Mouse (Mus musculus) heart, embryonic 10.5 days (tissue): ENCODE data around the gene Litaf. TPM values are rescaled to one million over a fixed set of nuclear protein-coding genes. Genes with fewer than 3 reads are reported as not detected.

Experiments used
- DNase-seq: peaks from one replicate; pipeline ENCODE4 v3.0.0-alpha.2; 2017; ENCODE audit warnings: low spot score
- H3K27ac ChIP-seq: fragments of 300-500 bp; sonication (generic); 2 replicates; pipeline ENCODE4 v1.5.1; 2016; ENCODE audit warnings: mild to moderate bottlenecking
- H3K27me3 ChIP-seq: fragments of 300-500 bp; sonication (generic); 2 replicates; pipeline ENCODE4 v1.6.1; 2016; ENCODE audit warnings: mild to moderate bottlenecking; ENCODE audit not compliant: poor library complexity, insufficient read depth, severe bottlenecking
- H3K36me3 ChIP-seq: fragments of 300-500 bp; sonication (generic); 2 replicates; pipeline ENCODE4 v1.6.1; 2016; ENCODE audit warnings: mild to moderate bottlenecking, moderate library complexity
- H3K4me1 ChIP-seq: fragments of 300-500 bp; sonication (generic); 2 replicates; pipeline ENCODE4 v1.6.1; 2016; ENCODE audit warnings: mild to moderate bottlenecking
- H3K4me3 ChIP-seq: fragments of 300-500 bp; sonication (generic); 2 replicates; pipeline ENCODE4 v1.5.1; 2016; ENCODE audit warnings: mild to moderate bottlenecking, moderate library complexity
- H3K9me3 ChIP-seq: fragments of 300-500 bp; sonication (generic); 2 replicates; pipeline ENCODE4 v1.6.1; 2016; ENCODE audit warnings: mild to moderate bottlenecking, moderate library complexity
- WGBS: fragments of 180-500 bp; shearing (Covaris S2); methylation state at CpG from one replicate; pipeline ENCODE4 v1.1.7; 2016; 5-methylcytosine and 5-hydroxymethylcytosine counted together
- polyA plus RNA-seq: library from polyadenylated mRNA; unstranded; fragments of >200 nt; fragmentation: Nextera tagmentation; extraction: Ambion mirVana; gene quantifications from 2 replicates; pipeline ENCODE4 v1.2.1, GENCODE M21; 2016

Litaf gene
- polyA plus RNA-seq, 1 experiment from 2014 or later, result 68.7 TPM

DNA sequence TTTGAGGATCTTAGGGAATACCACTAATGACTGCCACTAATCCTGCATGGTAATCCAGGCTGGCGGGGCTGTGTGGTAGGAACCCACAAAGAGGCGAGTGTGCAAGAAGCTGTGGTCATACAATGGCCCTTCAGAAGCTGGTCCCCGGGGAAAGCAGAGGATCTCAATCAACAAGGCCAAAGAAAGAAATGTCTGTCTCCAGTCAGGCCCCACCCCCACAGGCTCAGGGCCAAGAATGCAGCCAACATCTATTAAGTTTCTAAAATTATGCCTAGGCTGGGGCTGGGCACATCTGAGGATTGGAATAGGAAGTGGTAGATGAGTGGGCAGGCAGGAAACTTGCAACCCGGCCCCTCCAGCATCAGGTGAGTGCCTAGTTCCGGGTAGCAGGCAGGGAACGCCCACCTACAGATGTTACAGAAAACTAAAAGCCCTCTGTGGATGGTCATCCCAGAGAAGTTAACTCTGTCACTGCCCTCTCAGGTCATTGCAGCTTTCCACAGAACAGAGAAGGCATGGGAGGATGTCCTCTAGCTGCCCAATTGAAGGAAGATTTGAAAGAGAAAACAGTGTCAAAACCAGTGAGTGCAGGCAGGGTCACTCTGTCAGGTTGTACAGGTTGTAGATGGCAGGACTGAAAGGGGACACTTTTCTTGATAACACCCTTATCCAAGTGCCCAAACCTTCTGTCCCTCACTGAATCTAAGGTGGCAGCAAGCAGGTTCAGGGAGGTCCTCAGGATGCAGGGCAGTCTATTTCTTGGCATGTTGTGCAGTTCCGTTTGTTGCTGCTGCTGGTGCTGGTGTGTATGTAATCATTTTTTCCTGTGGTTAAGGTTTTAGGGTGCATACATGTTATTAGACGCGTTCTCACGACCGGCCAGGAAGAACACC, 53.1 kb downstream of the Litaf start:
- H3K27me3 ChIP-seq, result no peaks in the 10 kb centered on the region
- peak; percentile 82 for DNase-seq
- peak overlapping the region; percentile 18; the same call in 1 of the 2 replicates for H3K4me3 ChIP-seq
- no peaks in the 10 kb centered on the region for H3K36me3 ChIP-seq
- H3K4me1 ChIP-seq, result peaks cover 38% of the 10 kb centered on the region
- whole genome bisulfite sequencing, result 58% methylated on average over 11 of the region's 11 CpGs
- peak overlapping the region; percentile 64 for H3K27ac ChIP-seq
- no peaks in the 10 kb centered on the region for H3K9me3 ChIP-seq

DNA sequence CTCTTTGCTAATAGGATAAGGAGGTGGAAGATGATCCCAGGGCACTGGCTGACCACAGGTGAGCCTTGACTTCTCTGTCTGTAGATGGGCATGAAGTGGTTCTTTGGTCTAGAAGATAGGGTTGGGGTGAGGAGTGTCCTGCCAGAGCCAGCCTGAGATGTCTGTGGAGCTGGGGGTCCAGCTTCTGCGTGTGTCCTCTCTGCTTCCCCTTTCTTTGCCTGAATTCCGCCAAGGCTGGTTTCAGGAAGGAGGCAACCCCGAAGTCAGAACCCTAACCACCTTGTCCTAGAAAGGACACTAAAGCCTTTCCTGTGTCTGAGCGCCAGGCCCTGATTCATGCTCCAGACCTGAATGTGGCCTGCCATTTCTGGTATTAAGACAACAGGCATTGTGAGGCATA, 54.0 kb downstream of the Litaf start:
- no peaks in the 10 kb centered on the region for H3K9me3 ChIP-seq
- H3K27me3 ChIP-seq, result no peaks in the 10 kb centered on the region
- no peak overlapping the region for H3K4me3 ChIP-seq
- no peaks in the 10 kb centered on the region for H3K36me3 ChIP-seq
- DNase-seq, result no peak
- peaks cover 42% of the 10 kb centered on the region for H3K4me1 ChIP-seq
- H3K27ac ChIP-seq, result peak overlapping the region; percentile 64; the same call in 1 of the 2 replicates
- WGBS, result 93% methylated on average over 4 of the region's 4 CpGs

- Histone ChIP-seq H3K36me3 (no peaks in the 10 kb centered on the region), H3K27me3 (no peaks in the 10 kb centered on the region), H3K27ac (peak overlapping the region; percentile 44; the same call in 1 of the 2 replicates), H3K9me3 (no peaks in the 10 kb centered on the region), H3K4me1 (peaks cover 48% of the 10 kb centered on the region), H3K4me3 (no peak overlapping the region)
- 64% methylated on average over 2 of the region's 2 CpGs for WGBS
- no peak for DNase-seq
Observed at GRCm38 (mm10) chr16:11011206-11011605, 54.8 kb downstream of the Litaf start.

- Histone ChIP-seq H3K27ac (0 out of 2 replicates have a peak overlapping the region, but pooled peaks have one; percentile 52), H3K9me3 (no peaks in the 10 kb centered on the region), H3K27me3 (no peaks in the 10 kb centered on the region), H3K4me1 (peaks cover 52% of the 10 kb centered on the region), H3K36me3 (no peaks in the 10 kb centered on the region), H3K4me3 (no peak overlapping the region)
- WGBS, result 83% methylated on average over 4 of the region's 4 CpGs
- no peak for DNase-seq
Observed at GRCm38 (mm10) chr16:11010270-11010669, 55.7 kb downstream of the Litaf start.

DNA sequence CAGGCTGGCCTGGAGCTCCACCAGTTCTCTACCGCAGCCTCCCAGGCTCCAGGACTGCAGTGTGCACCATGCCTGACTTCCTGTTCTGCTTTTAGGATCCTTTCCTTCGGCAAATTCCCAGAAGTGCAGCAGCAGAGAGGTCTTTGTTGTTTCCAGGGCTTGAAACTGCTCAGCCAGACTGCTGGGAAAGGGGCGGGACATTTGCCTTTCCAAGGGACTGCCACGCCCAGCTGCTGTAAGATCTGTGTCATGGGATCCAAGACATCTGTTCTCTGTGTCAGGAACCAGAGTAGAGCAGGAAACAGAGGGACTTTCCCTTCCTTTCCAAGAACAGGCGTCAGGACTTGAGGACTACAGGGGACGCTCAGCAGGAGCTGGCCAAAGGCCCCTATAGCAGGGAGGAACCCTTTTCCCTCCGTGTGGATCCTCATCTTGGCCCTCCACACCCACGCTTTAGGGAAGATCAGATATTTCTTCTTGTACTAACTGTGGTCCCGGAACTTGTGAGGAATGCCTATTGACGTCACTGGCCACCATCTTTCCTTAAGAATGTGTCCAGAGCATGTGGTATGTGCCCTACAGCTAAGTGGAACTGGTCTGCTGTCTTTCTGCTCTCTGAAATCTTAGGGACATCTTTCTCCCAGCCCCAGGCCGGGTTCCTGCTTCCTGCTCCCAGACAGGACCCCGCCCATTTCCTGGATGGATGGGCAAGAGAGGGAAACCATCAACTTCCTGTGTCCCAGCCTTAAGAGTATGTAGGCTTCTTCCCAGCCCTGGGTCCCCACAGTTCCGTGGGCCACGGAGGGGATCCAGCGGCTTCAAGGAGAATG, 57.6 kb downstream of the Litaf start:
- peaks cover 52% of the 10 kb centered on the region for H3K4me1 ChIP-seq

GRCm38 (mm10) chr16:11006100-11006499, 59.9 kb downstream of the Litaf start:
- Histone ChIP-seq H3K4me3 (no peak overlapping the region), H3K9me3 (no peaks in the 10 kb centered on the region), H3K27me3 (no peaks in the 10 kb centered on the region), H3K36me3 (no peaks in the 10 kb centered on the region), H3K27ac (peak overlapping the region; percentile 62), H3K4me1 (peaks cover 38% of the 10 kb centered on the region)
- WGBS, result 84% methylated on average over 6 of the region's 6 CpGs
- no peak for DNase-seq

More for the DNA sequence above, 57.6 kb downstream of the Litaf start:
- no peaks in the 10 kb centered on the region for H3K9me3 ChIP-seq
- H3K27ac ChIP-seq, result peak overlapping the region; percentile 90
- no peaks in the 10 kb centered on the region for H3K27me3 ChIP-seq
- WGBS, result 28% methylated on average over 15 of the region's 15 CpGs
- DNase-seq, result peak; percentile 92
- peak overlapping the region; percentile 32 for H3K4me3 ChIP-seq
- no peaks in the 10 kb centered on the region for H3K36me3 ChIP-seq

DNA sequence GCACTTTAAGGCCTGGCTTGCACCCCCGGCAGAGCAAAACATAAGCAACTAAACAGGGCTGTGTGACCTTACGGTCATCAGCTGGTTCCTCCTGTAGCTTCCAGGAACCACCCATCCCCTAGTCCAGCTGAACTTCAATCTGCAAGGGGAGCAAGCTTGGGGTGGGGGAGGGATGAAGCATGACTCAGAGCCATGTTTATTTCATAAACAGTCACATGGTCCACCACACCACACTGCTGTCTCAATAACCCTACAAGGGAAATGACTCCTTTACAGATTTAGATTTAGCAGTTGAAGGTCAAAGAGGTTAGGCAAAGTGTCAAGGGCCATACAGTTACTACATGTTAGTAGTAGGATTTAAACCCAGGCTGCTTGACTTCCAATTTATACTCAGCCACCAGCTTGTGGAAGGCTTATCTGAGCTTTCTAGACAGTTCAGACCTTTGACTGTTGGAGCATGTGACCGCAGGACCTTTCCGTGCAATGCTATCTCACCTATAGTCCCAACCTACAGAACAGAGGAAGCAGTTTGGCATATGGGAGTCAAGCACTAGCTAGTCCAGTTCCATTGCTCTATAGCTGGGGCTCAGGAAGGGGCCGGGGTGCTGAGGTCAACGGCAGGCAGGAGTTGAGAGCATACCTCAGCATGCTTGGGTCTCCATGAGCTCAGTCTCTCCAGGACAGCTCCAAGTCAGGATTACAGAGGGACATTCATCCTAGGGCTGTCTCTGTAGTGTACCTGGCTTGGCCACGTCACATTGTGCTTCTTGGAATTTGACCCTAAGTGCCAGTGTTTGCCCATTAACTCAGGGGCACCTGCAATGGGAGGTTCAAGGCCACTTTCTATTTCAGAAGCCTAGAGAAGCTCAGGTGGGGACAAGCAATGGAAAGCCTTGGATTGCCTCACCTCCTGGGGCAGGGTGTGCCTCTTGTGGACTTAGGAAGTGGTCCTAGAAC, 64.0 kb downstream of the Litaf start:
- 85% methylated on average over 7 of the region's 7 CpGs for WGBS

GRCm38 (mm10) chr16:10999809-11000208, 66.1 kb downstream of the Litaf start:
- no peak overlapping the region for H3K4me3 ChIP-seq
- no peak overlapping the region; the same call in 1 of the 2 replicates for H3K27ac ChIP-seq
- no peaks in the 10 kb centered on the region for H3K27me3 ChIP-seq
- no peak for DNase-seq
- H3K4me1 ChIP-seq, result 0 out of 2 replicates have a peak, but pooled peaks cover 3% of the 10 kb centered on the region
- WGBS, result 46% methylated on average over 3 of the region's 3 CpGs
- H3K36me3 ChIP-seq, result no peaks in the 10 kb centered on the region
- H3K9me3 ChIP-seq, result no peaks in the 10 kb centered on the region

More for the DNA sequence above, 64.0 kb downstream of the Litaf start:
- no peaks in the 10 kb centered on the region for H3K27me3 ChIP-seq
- no peak overlapping the region for H3K4me3 ChIP-seq
- no peaks in the 10 kb centered on the region for H3K9me3 ChIP-seq
- no peaks in the 10 kb centered on the region for H3K36me3 ChIP-seq
- H3K4me1 ChIP-seq, result peaks cover 12% of the 10 kb centered on the region; the same call in 1 of the 2 replicates
- H3K27ac ChIP-seq, result no peak overlapping the region
- no peak for DNase-seq

DNA sequence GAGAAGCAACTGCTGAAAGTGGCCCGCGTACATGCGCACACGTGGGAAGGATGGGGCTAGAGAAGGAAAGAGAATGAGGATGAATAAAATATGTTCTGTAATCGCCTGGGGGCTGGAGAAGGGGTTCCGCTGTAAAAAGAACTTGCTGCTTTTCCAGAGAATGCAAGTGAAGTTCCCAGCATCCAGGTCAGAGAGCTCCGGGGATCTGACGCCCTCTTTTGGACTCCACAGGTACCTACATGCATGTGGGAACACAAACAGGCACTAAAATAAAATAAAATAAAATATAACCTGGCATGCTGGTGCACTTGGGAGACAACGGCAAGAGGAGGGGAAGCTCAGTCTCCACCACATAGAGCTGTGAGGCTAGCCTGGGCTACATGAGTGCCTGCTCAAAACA, 67.7 kb downstream of the Litaf start:
- 78% methylated on average over 9 of the region's 9 CpGs for WGBS
- Histone ChIP-seq H3K27ac (no peak overlapping the region), H3K4me1 (0 out of 2 replicates have a peak, but pooled peaks cover 3% of the 10 kb centered on the region)

DNA sequence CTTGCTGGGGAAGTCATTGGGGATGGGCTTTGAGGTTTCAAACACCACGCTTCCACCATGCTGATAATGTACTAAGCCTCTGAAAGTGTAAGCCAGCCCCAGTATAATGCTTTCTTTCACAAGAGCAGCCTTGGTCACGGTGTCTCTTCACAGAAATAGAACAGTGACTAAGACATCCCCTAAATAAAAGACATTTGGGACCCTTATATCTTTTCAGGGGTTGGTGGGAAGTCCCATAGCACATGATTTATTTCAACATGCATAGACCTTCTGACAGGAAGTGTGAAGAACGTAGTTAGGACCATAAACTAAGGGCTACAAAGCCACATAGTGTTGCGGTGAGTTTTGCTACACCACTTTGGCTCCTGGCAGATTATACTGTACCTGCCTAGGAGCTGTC, 69.4 kb downstream of the Litaf start:
- Histone ChIP-seq H3K4me3 (no peak overlapping the region), H3K9me3 (no peaks in the 10 kb centered on the region), H3K27ac (no peak overlapping the region), H3K36me3 (no peaks in the 10 kb centered on the region), H3K27me3 (no peaks in the 10 kb centered on the region), H3K4me1 (0 out of 2 replicates have a peak, but pooled peaks cover 7% of the 10 kb centered on the region)
- WGBS, result 76% methylated on average over 4 of the region's 4 CpGs
- DNase-seq, result no peak

More for the DNA sequence above, 67.7 kb downstream of the Litaf start:
- Histone ChIP-seq H3K36me3 (no peaks in the 10 kb centered on the region), H3K4me3 (no peak overlapping the region), H3K9me3 (no peaks in the 10 kb centered on the region), H3K27me3 (no peaks in the 10 kb centered on the region)
- DNase-seq, result no peak

- Histone ChIP-seq H3K9me3 (no peaks in the 10 kb centered on the region), H3K27me3 (no peaks in the 10 kb centered on the region), H3K27ac (peak overlapping the region; percentile 91), H3K36me3 (peaks cover 18% of the 10 kb centered on the region), H3K4me3 (peak overlapping the region; percentile 76), H3K4me1 (peaks cover 10% of the 10 kb centered on the region; the same call in 1 of the 2 replicates)
- peak; percentile 98 for DNase-seq
- 10% methylated on average over 33 of the region's 35 CpGs for WGBS
Observed at GRCm38 (mm10) chr16:10993032-10993744, 72.8 kb downstream of the Litaf start.
